Mouse (Mus musculus): ENCODE measurements around the gene Rtcb.
A peak's percentile ranks its signal among the peaks of the same experiment; 100 is the strongest.

Gene Rtcb

GRCm38 (mm10) chr10:85957464-85957950 is at the start of gene Rtcb:
TSS of gene Rtcb (minus strand) at chr10:85957823.
- peak; percentile 96 for DNase-seq

GRCm38 (mm10) chr10:86006455-86006854 is 48.8 kb upstream of the Rtcb start:
- DNase-seq = no peak

- DNase-seq = no peak
These were observed 42.8 kb upstream of the Rtcb start for GRCm38 (mm10) chr10:86000447-86000846.

- DNase-seq = no peak
These were observed 37.0 kb upstream of the Rtcb start for GRCm38 (mm10) chr10:85994543-85995104.

- no peak for DNase-seq
These were observed 36.2 kb upstream of the Rtcb start for GRCm38 (mm10) chr10:85993836-85994235.

GRCm38 (mm10) chr10:85992412-85992811 is 34.8 kb upstream of the Rtcb start:
- no peak for DNase-seq

- DNase-seq = no peak
These were observed 31.9 kb upstream of the Rtcb start for GRCm38 (mm10) chr10:85989412-85990115.

- no peak for DNase-seq
These were observed 15.3 kb upstream of the Rtcb start for GRCm38 (mm10) chr10:85972915-85973314.

GRCm38 (mm10) chr10:85971826-85972225 is 14.2 kb upstream of the Rtcb start:
- DNase-seq = no peak

- peak; percentile 93 for DNase-seq
These were observed 12.4 kb upstream of the Rtcb start for GRCm38 (mm10) chr10:85969894-85970620.

GRCm38 (mm10) chr10:85968731-85969130 is 11.1 kb upstream of the Rtcb start:
- DNase-seq = peak; percentile 73

- DNase-seq = peak; percentile 94
These were observed 10.6 kb upstream of the Rtcb start for GRCm38 (mm10) chr10:85968157-85968634.

- DNase-seq = no peak
These were observed 10.0 kb upstream of the Rtcb start for GRCm38 (mm10) chr10:85967411-85968156.

- no peak for DNase-seq
These were observed 8.9 kb upstream of the Rtcb start for GRCm38 (mm10) chr10:85966476-85966875.

GRCm38 (mm10) chr10:85964316-85964715 is 6.7 kb upstream of the Rtcb start:
- no peak for DNase-seq

GRCm38 (mm10) chr10:85962897-85963296 is 5.3 kb upstream of the Rtcb start:
- DNase-seq = no peak

- DNase-seq = no peak
These were observed 678 bp downstream of the Rtcb start for GRCm38 (mm10) chr10:85956871-85957419.

GRCm38 (mm10) chr10:85954429-85954828 is 3.2 kb downstream of the Rtcb start:
- peak; percentile 30 for DNase-seq

- peak; percentile 52 for DNase-seq
These were observed 4.2 kb downstream of the Rtcb start for GRCm38 (mm10) chr10:85953401-85953800.

- no peak for DNase-seq
These were observed 5.7 kb downstream of the Rtcb start for GRCm38 (mm10) chr10:85951765-85952443.

- no peak for DNase-seq
These were observed 9.0 kb downstream of the Rtcb start for GRCm38 (mm10) chr10:85948483-85949196.

Measured in kidney, adult 9 months (tissue).